Mouse (Mus musculus) forebrain, postnatal 0 days (tissue): ENCODE data around the gene Gng10. TPM values are rescaled to one million over a fixed set of nuclear protein-coding genes. Genes with fewer than 3 reads are reported as not detected.

Experiments used
- ATAC-seq: fragments of 200-750 bp; cut with Nextera tagmentation; 2 replicates; pipeline ENCODE4 v1.8.0; 2017; ENCODE audit warnings: mild to moderate bottlenecking, moderate library complexity
- DNase-seq: peaks from one replicate; pipeline ENCODE4 v3.0.0-alpha.2; 2015
- H3K27ac ChIP-seq: fragments of 300-500 bp; sonication (generic); 2 replicates; pipeline ENCODE4 v1.5.1; 2014; ENCODE audit warnings: low read depth, mild to moderate bottlenecking, antibody characterized with exemption, low read length, moderate library complexity, mixed read lengths
- H3K27me3 ChIP-seq: fragments of 300-500 bp; sonication (generic); 2 replicates; pipeline ENCODE4 v1.6.1; 2014; ENCODE audit warnings: mild to moderate bottlenecking, low read length, mixed read lengths; ENCODE audit not compliant: insufficient read depth
- H3K36me3 ChIP-seq: fragments of 300-500 bp; sonication (generic); 2 replicates; pipeline ENCODE4 v1.6.1; 2014; ENCODE audit warnings: mild to moderate bottlenecking, moderate library complexity; ENCODE audit not compliant: insufficient read depth
- H3K4me1 ChIP-seq: fragments of 300-500 bp; sonication (generic); 2 replicates; pipeline ENCODE4 v1.6.1; 2014; ENCODE audit warnings: antibody characterized with exemption; ENCODE audit not compliant: insufficient read depth
- H3K4me2 ChIP-seq: fragments of 300-500 bp; sonication (generic); 2 replicates; pipeline ENCODE4 v1.6.1; 2014; ENCODE audit warnings: low read depth, mild to moderate bottlenecking, moderate library complexity
- H3K4me3 ChIP-seq: fragments of 300-500 bp; sonication (generic); 2 replicates; pipeline ENCODE4 v1.5.1; 2014; ENCODE audit warnings: low read depth, low read length, mixed read lengths
- H3K9ac ChIP-seq: fragments of 300-500 bp; sonication (generic); 2 replicates; pipeline ENCODE4 v1.6.1; 2014; ENCODE audit warnings: mild to moderate bottlenecking
- H3K9me3 ChIP-seq: fragments of 300-500 bp; sonication (generic); 2 replicates; pipeline ENCODE4 v1.6.1; 2016; ENCODE audit warnings: low read length
- CTCF ChIP-seq: sonication (generic); IDR thresholded peaks from 2 replicates; pipeline ENCODE4 v1.5.1; 2016; ENCODE audit warnings: antibody characterized with exemption, control low read depth, low read depth
- WGBS: fragments of 180-500 bp; shearing (Covaris S2); extraction: QIAGEN DNeasy Blood & Tissue Kit; methylation state at CpG from one replicate; pipeline ENCODE4 v1.1.7; 2014; 5-methylcytosine and 5-hydroxymethylcytosine counted together
- polyA plus RNA-seq: library from polyadenylated mRNA; unstranded; fragments of >200 nt; fragmentation: Nextera tagmentation; extraction: Ambion mirVana; gene quantifications from 2 replicates; pipeline ENCODE4 v1.2.1, GENCODE M21; 2015
- total RNA-seq: library from RNA; depleted of rRNA; stranded (reverse); fragments of >200 nt; gene quantifications from 2 replicates; pipeline ENCODE4 v1.2.3, GENCODE M21; 2014

Gene Gng10
- total and polyA plus RNA-seq, 2 experiments from 2014 or later = 158 to 315 TPM

DNA sequence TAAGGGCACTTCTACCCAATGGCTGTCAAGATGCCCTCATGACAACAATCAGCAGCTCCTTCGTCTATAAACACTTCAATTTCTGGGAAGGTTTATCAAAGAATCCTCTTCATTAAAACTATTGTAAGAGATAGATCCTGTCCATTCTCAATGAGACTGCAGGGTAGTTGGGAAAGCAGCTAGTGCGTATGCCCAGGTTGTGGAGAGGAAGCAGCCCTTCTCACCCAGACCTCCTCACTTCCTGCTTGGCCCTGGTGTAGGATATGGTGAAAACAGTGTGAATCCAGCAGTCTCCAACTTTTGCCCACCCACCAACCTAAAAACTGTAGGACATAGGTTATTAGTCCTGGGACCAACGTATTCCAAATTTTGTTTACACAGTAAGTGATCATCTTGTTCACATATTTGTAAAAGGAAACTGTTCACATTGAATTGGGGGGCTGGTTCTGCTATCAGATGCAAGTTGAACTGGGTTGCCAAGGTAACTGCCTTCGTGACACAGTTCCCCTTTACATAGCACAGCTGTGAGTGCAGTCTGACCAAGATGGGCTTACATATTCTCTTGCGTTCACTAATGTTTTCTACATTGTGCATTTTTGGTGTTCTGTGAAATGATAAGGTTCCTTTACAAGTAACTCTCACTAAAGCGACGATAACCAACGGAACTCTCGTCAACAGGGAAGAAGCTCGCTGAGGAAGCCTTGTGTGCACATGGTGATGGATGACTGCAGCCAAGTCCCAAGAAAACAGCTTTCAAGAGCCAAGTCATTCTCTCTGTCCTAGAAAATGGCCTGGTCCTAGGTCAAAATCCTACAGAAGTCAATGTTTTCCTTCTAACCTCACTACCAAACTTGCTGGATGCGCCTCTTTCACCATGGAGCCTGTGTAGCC is 5.8 kb downstream of the Gng10 start:
- Histone ChIP-seq H3K36me3 (peaks cover 21% of the 10 kb centered on the region; the same call in 1 of the 2 replicates), H3K27me3 (no peaks in the 10 kb centered on the region), H3K4me2 (no peak overlapping the region), H3K4me3 (no peak overlapping the region), H3K9me3 (no peaks in the 10 kb centered on the region), H3K9ac (no peak overlapping the region), H3K4me1 (peaks cover 9% of the 10 kb centered on the region; the same call in 1 of the 2 replicates), H3K27ac (no peak overlapping the region)
- no peak for TF ChIP-seq CTCF
- 92% methylated on average over 11 of the region's 11 CpGs for WGBS
- DNase-seq (no peak), ATAC-seq (no peak)

DNA sequence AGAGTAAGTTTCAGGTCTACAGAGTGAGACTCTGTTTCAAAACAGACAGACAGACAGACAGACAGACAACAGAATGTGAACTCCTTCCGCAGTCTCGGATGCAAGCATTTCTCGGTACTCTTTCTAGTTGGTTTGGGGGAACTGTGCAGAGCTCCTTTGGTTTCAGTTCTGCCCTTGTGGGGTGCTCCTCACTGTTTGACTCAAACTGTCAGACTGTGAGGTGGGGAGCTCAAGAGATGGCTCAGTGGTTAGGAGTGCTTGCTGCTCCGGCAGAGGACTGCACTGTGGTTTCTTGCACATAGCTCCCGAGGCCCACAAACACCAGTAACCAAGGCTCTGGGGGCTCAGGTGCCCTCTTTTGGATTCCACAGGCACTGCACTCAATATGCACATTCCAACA is 8.2 kb downstream of the Gng10 start:
- Histone ChIP-seq H3K4me2 (no peak overlapping the region), H3K9me3 (no peaks in the 10 kb centered on the region), H3K4me1 (no peaks in the 10 kb centered on the region), H3K9ac (no peak overlapping the region), H3K27me3 (no peaks in the 10 kb centered on the region), H3K4me3 (no peak overlapping the region), H3K36me3 (peaks cover 21% of the 10 kb centered on the region; the same call in 1 of the 2 replicates), H3K27ac (no peak overlapping the region)
- no peak for ATAC-seq
- no peak for TF ChIP-seq CTCF
- DNase-seq = no peak
- 98% methylated on average over 5 of the region's 5 CpGs for WGBS

DNA sequence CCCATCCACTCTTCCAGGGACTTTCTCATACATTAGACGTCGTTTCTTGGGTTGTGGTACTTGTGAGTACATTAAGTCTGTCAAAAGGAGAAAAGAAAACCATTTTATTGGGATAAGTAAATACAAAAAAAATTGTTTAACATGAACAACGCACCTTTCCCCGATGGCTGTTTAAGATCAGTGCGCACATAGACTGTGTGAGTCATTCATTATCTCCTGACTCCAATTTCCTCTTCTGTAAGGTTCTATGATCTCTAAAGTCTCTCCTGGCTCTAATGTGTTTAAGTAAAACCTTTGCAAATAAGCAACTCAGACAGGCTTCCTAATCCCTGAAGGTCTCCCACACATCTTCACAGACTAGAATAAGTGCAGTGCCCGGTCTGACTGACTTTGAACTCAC is 9.0 kb downstream of the Gng10 start:
- H3K9ac ChIP-seq = no peak overlapping the region
- H3K4me1 ChIP-seq = no peaks in the 10 kb centered on the region
- no peaks in the 10 kb centered on the region for H3K27me3 ChIP-seq
- no peak overlapping the region for H3K4me2 ChIP-seq
- no peak overlapping the region for H3K27ac ChIP-seq
- DNase-seq = no peak
- H3K36me3 ChIP-seq = peaks cover 21% of the 10 kb centered on the region; the same call in 1 of the 2 replicates
- ATAC-seq = no peak
- no peak overlapping the region for H3K4me3 ChIP-seq
- no peaks in the 10 kb centered on the region for H3K9me3 ChIP-seq
- 92% methylated on average over 6 of the region's 6 CpGs for WGBS
- no peak for TF ChIP-seq CTCF

DNA sequence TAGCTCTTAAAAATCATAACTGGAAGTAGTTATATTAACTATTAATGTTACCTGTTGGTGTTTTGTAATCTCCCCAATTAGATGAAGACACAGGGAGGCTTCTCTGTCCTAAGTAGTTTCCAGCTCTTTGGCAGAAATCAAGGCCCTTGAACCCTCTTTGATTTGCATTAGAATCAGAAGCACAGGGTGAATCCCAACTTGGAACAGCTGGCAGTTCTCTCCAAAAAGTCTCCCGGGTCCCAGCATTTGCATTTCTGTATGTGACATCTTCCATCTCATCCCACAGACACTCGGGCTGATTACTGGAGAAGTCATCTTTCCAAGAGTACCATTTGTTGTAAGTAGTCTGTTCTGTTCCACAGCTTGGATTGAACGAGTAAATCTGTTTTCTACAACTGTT is 12.3 kb downstream of the Gng10 start:
- no peak for TF ChIP-seq CTCF
- no peak for DNase-seq
- no peak for ATAC-seq
- Histone ChIP-seq H3K9me3 (no peaks in the 10 kb centered on the region), H3K4me2 (no peak overlapping the region), H3K27ac (no peak overlapping the region), H3K36me3 (no peaks in the 10 kb centered on the region), H3K27me3 (no peaks in the 10 kb centered on the region), H3K4me1 (no peaks in the 10 kb centered on the region), H3K9ac (no peak overlapping the region), H3K4me3 (no peak overlapping the region)
- WGBS = 39% methylated on average over 3 of the region's 3 CpGs

DNA sequence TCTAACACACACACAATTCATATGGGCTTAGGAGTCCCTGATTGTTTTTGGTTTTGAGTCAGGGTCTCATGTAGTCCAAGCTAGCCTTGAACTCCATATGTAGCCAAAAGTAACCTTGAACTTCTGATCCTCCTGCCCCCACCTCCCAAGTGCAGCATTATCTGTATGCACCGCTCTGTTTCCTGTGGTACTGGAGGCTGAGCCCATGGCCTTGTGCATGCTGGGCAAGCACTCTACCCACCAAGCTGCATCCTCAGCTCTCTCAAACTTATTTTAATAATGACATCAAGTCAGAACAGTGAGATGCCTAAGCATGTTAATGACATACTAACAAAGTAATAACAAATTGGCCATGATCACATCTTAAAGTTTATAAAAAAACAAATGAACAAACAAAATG is 16.2 kb downstream of the Gng10 start:
- Histone ChIP-seq H3K4me3 (no peak overlapping the region), H3K9me3 (no peaks in the 10 kb centered on the region), H3K4me1 (no peaks in the 10 kb centered on the region), H3K36me3 (no peaks in the 10 kb centered on the region), H3K27ac (no peak overlapping the region), H3K9ac (no peak overlapping the region), H3K27me3 (no peaks in the 10 kb centered on the region), H3K4me2 (no peak overlapping the region)
- DNase-seq = no peak
- 93% methylated on average over 1 of the region's 1 CpGs for WGBS
- ATAC-seq = no peak
- no peak for TF ChIP-seq CTCF

DNA sequence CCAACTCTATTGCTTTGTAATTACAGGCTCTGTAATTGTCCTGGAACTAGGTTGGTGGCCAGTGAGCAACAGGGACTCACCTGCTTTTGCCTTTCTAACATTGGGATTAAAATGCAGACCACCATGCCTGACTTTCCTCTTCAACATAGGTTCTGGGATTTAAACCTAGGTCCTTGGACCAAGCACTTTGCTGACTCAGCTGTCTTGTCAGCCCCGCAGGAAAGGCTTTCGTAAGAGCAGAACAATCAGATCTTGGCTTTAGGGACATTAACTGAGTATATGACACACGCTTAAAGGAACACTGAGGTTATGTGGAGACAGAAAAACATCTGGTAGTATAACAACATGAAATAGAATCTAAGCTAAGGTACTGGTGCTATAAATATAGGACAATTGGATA is 23.0 kb downstream of the Gng10 start:
- 94% methylated on average over 3 of the region's 3 CpGs for WGBS
- no peaks in the 10 kb centered on the region for H3K27me3 ChIP-seq
- no peak overlapping the region for H3K4me2 ChIP-seq
- ATAC-seq (no peak), DNase-seq (no peak)
- no peaks in the 10 kb centered on the region for H3K36me3 ChIP-seq
- TF ChIP-seq CTCF = no peak
- H3K9me3 ChIP-seq = no peaks in the 10 kb centered on the region
- no peak overlapping the region for H3K27ac ChIP-seq
- H3K4me1 ChIP-seq = no peaks in the 10 kb centered on the region
- no peak overlapping the region for H3K9ac ChIP-seq
- H3K4me3 ChIP-seq = no peak overlapping the region

DNA sequence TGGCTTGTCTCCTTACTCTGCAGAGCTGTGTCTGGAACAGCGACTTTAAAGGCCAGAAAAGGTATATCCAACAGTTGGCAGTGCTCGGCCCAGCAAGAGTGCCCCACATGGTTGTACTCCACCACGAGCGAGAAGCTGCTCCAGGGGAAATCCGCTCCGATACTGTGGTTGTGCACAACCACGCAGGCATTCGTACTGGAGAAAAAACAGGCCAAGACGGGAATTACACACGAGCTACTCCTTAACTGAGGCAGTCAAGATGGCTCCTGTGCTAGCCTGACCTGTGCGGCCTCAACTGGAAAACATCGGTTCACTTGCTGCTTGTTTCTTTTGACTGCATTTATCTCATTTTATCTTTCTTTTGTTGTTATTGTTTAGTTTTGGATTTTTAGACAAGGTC is 27.6 kb downstream of the Gng10 start:
- H3K4me3 ChIP-seq = no peak overlapping the region
- no peak overlapping the region for H3K27ac ChIP-seq
- H3K9me3 ChIP-seq = no peaks in the 10 kb centered on the region
- no peaks in the 10 kb centered on the region for H3K27me3 ChIP-seq
- no peak overlapping the region for H3K4me2 ChIP-seq
- no peak overlapping the region for H3K9ac ChIP-seq
- no peaks in the 10 kb centered on the region for H3K4me1 ChIP-seq
- WGBS = 73% methylated on average over 12 of the region's 12 CpGs
- TF ChIP-seq CTCF = no peak
- no peak for ATAC-seq
- no peaks in the 10 kb centered on the region for H3K36me3 ChIP-seq
- no peak for DNase-seq
